Mouse (Mus musculus): ENCODE data around the gene Defb42.

Gene Defb42

GRCm38 (mm10) chr14:63046691-63047090, at the start of gene Defb42:
Gene Defb42, plus strand, starts transcription at chr14:63046991.
- DNase-seq (ENCODE audit: low spot score) = no peak

GRCm38 (mm10) chr14:62997777-62998176, 49.0 kb upstream of the Defb42 start, which contains the start of gene Defb47:
Gene Defb47, plus strand, starts transcription at chr14:62998077.
- no peak for DNase-seq (ENCODE audit: low spot score)

- DNase-seq (ENCODE audit: low spot score) = no peak
These were observed 47.8 kb upstream of the Defb42 start for GRCm38 (mm10) chr14:62998977-62999376.

- no peak for DNase-seq (ENCODE audit: low spot score)
These were observed 44.2 kb upstream of the Defb42 start for GRCm38 (mm10) chr14:63002588-63002987.

GRCm38 (mm10) chr14:63011471-63011870, 35.3 kb upstream of the Defb42 start, which contains the start of gene Defb43:
Gene Defb43, plus strand, starts transcription at chr14:63011771.
- DNase-seq (ENCODE audit: low spot score) = no peak

- DNase-seq (ENCODE audit: low spot score) = no peak
These were observed 33.7 kb upstream of the Defb42 start for GRCm38 (mm10) chr14:63013082-63013481.

GRCm38 (mm10) chr14:63014667-63015066, 32.1 kb upstream of the Defb42 start:
- no peak for DNase-seq (ENCODE audit: low spot score)

- DNase-seq (ENCODE audit: low spot score) = no peak
These were observed 26.2 kb upstream of the Defb42 start for GRCm38 (mm10) chr14:63020524-63021156.

- no peak for DNase-seq (ENCODE audit: low spot score)
These were observed 3.1 kb downstream of the Defb42 start, which contains the start of gene Defb30 for GRCm38 (mm10) chr14:63049910-63050370. Gene Defb30, minus strand, starts transcription at chr14:63049960.

- peak; percentile 61 for DNase-seq (ENCODE audit: low spot score)
These were observed 4.0 kb downstream of the Defb42 start for GRCm38 (mm10) chr14:63050769-63051168.

GRCm38 (mm10) chr14:63054729-63055128, 7.9 kb downstream of the Defb42 start:
- DNase-seq (ENCODE audit: low spot score) = peak; percentile 73

- DNase-seq (ENCODE audit: low spot score) = no peak
These were observed 13.6 kb downstream of the Defb42 start for GRCm38 (mm10) chr14:63060361-63060760.

- no peak for DNase-seq (ENCODE audit: low spot score)
These were observed 15.4 kb downstream of the Defb42 start for GRCm38 (mm10) chr14:63062184-63062583.

- no peak for DNase-seq (ENCODE audit: low spot score)
These were observed 18.6 kb downstream of the Defb42 start for GRCm38 (mm10) chr14:63065391-63065790.

- peak; percentile 73 for DNase-seq (ENCODE audit: low spot score)
These were observed 20.0 kb downstream of the Defb42 start for GRCm38 (mm10) chr14:63066630-63067310.

GRCm38 (mm10) chr14:63067708-63068107, 20.9 kb downstream of the Defb42 start:
- DNase-seq (ENCODE audit: low spot score) = no peak
